Mouse (Mus musculus): Measurements from ENCODE around the gene Zfp36l1.

Zfp36l1 gene

GRCm38 (mm10) chr12:80130558-80131358 lies 17.9 kb upstream of the Zfp36l1 start:
- DNase-seq, result no peak

DNA sequence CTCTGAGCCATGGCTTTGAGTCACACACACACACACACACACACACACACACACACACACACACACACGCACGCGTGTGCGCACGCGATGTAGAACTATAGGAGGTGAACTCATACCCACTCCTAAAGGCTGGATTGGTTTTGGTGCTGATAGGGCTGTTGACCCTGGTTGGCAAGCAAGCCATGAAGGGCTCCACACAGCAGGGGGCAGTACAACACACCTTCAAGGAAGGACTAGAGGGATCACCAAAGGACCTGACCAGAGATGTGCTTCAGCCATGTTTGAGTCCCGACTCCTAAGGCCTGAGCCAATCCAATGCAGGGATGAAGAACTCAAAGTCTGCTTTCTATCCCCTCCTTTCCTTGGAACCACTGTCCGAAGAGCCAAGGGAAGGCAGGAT lies 16.7 kb upstream of the Zfp36l1 start:
- DNase-seq, result no peak

- DNase-seq, result no peak
Observed at GRCm38 (mm10) chr12:80127191-80127762, 14.5 kb upstream of the Zfp36l1 start.

DNA sequence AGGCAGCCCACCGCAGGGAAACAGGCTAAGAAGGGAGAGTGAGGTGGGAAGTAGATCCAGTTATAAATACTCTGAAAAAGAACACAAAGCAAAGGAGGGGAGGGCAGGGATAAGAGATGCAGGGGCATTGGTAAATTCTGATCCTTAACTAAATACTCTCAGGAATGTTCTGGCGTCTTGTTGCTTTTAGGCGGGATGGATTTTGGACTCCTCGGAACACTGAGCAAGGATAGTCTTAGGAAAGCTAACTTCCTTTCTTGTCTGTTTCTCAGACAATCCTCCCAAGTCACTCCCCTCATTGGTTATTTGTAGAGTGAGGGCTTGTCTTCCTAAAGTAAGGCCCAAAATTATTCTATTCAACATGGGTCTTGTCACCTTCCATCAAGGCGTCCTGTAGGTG lies 12.5 kb upstream of the Zfp36l1 start:
- no peak for DNase-seq

- DNase-seq, result no peak
Observed at GRCm38 (mm10) chr12:80124756-80125155, 11.9 kb upstream of the Zfp36l1 start.

DNA sequence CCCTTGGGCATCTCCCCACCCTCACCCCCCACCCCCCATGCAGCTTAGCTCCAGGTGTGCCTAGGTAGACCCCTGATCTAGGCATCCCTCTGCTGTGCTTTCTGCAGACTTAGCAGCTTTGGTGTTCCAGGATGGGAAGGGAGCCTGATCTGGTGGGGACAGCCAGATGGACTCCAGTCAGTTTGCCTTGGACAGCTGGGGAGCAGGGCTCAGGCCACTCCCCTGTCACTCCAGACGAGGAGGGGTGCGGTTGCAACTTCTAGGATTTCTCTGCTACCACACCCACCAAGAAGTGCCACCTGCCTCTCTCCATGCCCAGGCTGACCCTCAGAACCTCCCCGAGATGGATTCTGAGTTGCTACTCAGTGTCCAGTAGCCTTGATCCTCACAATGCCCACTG lies 11.4 kb upstream of the Zfp36l1 start:
- no peak for DNase-seq

GRCm38 (mm10) chr12:80123227-80123803 lies 10.5 kb upstream of the Zfp36l1 start:
- DNase-seq, result no peak

DNA sequence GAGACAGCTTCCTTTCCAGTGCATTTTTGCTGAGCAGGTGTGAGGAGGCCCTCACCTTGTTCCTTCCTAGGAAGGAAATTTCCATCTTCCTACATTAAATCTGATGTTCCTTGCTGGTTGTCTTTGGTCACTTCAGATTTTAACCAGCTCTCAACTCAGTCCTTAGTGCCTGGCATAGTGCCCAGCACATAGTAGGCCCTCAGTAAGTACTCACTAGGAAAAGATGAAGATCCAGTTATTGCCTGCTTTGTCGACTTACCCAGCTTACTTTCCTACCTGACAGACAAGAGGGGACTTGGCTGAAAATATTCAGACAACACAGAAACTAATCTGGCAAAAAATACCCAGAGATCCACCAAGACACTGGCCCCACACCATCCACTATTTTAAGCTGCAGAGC lies 8.6 kb upstream of the Zfp36l1 start:
- no peak for DNase-seq

- DNase-seq, result no peak
Observed at GRCm38 (mm10) chr12:80118588-80118987, 5.8 kb upstream of the Zfp36l1 start.

DNA sequence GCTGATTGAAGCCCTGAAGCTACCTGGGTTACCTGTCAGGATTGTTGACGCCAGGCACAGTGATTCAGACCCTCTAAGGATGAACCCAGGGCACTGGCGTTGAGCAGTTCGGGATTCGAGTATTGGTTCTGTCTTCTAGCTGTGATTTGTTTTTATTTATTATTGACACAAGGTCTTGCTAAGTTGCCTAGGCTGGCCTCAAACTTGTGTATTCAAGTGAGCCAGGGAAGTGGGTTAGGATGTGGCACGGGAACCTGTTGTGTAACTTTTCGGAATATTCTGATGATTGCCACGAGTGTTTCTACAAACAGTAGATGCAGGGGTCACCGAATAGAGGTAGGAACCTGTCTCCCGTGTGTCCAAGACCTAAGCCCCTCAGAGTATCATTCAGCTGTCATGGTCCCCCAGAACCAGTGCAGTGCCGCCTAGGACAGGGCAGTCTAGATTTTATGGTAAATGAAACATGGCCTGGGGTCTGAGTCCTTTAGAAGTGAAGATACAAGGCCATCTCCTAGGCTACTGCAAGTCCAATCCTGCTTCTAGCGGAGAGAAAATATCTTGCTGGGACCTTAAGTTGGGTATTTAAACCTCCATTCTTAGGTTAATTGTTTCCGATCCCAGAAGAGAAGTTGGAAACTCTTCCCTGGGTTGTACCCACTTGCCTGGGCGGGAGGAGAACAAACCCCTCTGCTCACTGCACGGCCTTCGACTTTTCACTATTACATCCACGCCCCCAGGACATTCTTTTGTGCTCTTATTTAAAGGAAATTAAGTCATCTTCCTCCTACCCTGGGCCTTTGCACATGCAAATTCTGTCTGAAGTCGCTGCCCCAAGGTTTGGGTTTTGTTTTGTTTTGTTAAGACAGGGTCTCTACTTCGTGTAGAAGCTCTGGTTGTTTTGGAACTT lies 3.6 kb upstream of the Zfp36l1 start:
- DNase-seq, result no peak

DNA sequence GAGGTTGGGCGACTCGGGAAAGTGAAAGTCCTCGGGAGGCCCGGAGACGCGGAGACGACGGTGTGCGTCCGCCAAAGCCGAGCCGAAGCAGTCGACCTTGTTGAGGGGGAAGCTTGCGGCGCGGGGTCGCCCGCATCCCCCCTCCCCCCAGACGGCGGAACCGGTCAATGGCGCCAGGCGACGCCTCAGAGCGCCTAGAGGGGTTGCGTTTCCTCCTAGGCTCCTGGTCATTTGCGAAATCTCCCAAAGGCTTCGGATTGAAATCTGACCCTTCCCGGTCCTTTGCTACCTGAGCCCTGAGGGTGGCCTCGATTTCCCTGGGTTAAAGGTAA lies 3.0 kb upstream of the Zfp36l1 start:
- DNase-seq, result no peak

DNA sequence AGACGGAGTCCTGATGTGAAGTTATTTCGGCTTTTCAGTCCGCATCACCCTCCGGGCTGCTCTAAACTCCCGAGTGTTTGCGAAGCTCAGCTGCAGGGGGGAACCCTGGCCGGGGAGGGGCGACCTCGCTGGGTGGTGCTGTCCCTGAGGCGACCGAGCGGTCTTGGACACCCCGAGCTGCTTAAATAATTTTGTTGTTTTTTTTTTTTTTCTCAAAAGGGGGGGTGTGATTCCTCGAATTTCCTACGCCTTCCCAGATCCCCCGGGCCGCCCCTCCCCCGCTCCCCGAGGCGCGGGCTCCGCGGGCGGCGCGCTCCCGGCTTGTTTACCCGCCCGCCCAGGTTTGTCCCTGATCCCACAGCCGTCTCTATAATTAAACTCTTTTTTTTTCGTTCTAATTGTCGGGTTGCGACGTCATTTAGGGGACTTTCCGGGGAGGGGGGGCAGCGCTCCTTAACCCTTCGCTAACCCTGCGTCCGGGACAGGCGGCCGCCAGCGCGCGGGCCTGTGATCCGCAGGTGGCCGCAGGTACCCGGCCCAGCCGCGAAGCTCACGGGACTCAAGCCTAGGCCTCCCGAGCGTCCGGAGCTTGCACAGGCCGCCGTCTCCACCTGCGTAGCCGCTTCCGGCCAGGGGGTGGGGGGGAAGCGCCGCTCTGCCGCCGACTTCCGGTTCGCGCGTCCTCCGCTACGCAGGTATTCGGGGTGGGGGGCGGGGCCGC lies 2.5 kb upstream of the Zfp36l1 start:
- DNase-seq, result peak; percentile 82

GRCm38 (mm10) chr12:80114892-80115141 lies 2.0 kb upstream of the Zfp36l1 start:
- no peak for DNase-seq

- peak; percentile 65 for DNase-seq
Observed at GRCm38 (mm10) chr12:80114031-80114891, 1.4 kb upstream of the Zfp36l1 start.

DNA sequence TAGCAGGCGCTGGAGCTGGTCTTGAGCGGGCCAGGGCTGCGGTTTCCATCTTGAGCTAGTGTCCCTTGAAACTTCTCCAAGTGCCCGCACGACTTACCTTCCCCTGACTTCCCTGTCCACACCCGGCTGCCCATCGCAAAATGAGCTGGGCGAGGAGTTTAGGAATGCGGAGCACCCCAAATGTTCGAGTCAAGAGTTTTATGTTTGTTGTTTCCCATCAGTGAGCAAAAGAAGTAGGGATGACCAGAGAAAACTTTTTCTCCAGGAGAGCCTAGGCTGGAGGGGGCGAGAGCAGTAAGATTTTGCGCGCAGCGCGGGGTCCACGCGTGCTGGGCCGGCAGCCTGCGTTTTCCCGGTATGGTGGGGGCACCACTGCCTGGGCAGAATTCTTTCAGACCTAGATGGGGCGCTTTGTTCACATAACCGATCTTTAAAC lies 791 bp upstream of the Zfp36l1 start:
- DNase-seq, result no peak

DNA sequence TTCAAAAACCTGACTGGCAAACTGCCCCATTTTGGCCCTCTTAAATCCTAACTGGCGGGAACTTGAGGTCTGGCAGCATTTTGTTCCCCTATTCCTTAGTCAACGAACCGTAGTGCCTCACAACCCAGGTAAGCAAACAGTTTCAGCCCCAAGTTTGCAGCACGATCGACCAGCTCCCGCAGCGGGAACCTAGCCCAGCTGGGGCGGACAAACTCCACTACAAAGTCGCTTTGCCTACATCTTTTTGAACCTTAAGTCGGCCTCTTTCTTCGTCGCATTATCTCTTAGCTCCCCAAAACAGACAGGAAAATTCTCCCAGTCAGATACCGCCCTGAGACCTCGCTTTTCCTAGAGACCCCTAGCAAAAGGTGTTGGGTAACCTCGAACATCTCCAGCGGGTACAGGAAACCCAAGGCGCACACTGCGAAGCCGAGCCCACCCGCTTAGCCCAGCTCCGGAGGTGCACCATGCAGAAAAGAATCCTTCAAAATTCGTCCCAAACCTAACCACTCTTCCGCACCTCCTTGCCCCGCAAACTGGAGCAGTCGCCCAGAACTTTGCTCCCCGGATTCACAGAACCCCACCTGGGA lies 647 bp downstream of the Zfp36l1 start:
- no peak for DNase-seq

- DNase-seq, result no peak
Observed at GRCm38 (mm10) chr12:80111131-80112070, 1.4 kb downstream of the Zfp36l1 start.

DNA sequence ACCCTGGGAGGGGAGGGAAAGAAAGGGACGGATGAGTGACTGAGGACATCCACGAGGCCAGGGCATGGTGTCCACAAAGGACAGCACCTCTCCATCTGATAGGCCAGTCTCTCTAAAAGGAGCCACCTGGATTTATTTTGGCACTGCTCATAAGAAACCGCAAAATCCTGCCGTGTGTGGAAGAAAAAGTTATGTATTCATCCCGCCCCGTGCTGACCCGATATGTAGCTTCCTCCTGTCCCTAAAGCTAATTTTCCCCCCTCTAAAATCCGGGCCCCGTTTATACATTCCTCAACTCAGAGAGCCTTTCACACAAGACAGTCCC lies 2.3 kb downstream of the Zfp36l1 start:
- DNase-seq, result no peak

DNA sequence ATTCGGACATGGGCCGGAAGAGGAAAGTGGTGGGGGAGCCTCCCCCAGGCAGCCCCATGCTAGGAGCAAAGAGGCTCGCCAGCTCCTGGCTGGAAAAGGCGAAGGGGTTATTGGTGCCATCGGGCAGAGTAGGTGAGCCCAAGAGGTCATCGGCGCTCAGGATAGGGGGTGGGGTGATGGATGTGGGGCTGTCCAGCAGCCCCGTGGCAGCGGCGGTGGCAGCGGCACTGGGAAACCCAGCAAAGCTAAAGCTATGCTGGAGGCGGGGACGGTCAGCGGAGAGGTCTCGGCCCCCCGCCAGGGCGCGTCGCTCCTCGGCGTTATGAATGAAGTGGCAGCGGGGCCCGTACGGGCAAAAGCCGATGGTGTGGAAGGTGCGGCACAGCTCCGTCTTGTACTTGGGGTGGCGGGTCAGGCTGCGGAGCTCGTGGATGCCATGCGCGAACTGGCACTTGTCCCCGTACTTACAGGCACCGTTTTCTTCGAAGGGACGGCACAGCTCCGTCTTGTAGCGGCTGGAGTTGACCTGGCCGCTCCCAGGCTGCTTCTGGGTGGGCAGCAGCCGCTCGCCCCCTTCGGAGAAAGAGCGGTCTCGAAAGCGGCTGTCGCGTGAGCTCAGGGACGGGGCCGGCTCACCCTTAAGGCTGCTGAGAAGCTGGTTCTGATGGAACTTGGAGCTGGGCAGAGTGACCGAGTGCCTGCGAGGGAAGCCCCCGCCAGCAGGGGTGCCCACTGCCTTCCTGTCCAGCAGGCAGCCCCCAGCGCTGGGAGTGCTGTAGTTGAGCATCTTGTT lies 2.9 kb downstream of the Zfp36l1 start:
- no peak for DNase-seq
